Mouse (Mus musculus) heart, postnatal 0 days (tissue): ENCODE data around the gene Kcnd3. TPM values are rescaled to one million over a fixed set of nuclear protein-coding genes. Genes with fewer than 3 reads are reported as not detected.

Experiments used
- ATAC-seq: fragments of 200-750 bp; cut with Nextera tagmentation; 2 replicates; pipeline ENCODE4 v1.8.0; 2017; ENCODE audit warnings: low read depth, moderate number of reproducible peaks, moderate library complexity; ENCODE audit not compliant: insufficient read depth
- DNase-seq: peaks from one replicate; pipeline ENCODE4 v3.0.0-alpha.2; 2016; ENCODE audit warnings: low spot score
- H3K27ac ChIP-seq: fragments of 300-500 bp; sonication (generic); 2 replicates; pipeline ENCODE4 v1.5.1; 2014; ENCODE audit warnings: low read depth, mild to moderate bottlenecking
- H3K27me3 ChIP-seq: fragments of 300-500 bp; sonication (generic); 2 replicates; pipeline ENCODE4 v1.6.1; 2014; ENCODE audit warnings: low read length, mixed read lengths; ENCODE audit not compliant: control insufficient read depth, insufficient read depth
- H3K36me3 ChIP-seq: fragments of 300-500 bp; sonication (generic); replicated peaks from 2 replicates; pipeline ENCODE4 v1.6.1; 2014; ENCODE audit warnings: low read length, mixed read lengths; ENCODE audit not compliant: control insufficient read depth, insufficient read depth
- H3K4me1 ChIP-seq: fragments of 300-500 bp; sonication (generic); 2 replicates; pipeline ENCODE4 v1.6.1; 2014; ENCODE audit warnings: antibody characterized with exemption; ENCODE audit not compliant: control insufficient read depth, insufficient read depth
- H3K4me2 ChIP-seq: fragments of 300-500 bp; sonication (generic); 2 replicates; pipeline ENCODE4 v1.6.1; 2014; ENCODE audit warnings: low read depth, mild to moderate bottlenecking, low read length, moderate library complexity
- H3K4me3 ChIP-seq: fragments of 300-500 bp; sonication (generic); 2 replicates; pipeline ENCODE4 v1.5.1; 2014; ENCODE audit warnings: low read depth, low read length
- H3K9ac ChIP-seq: fragments of 300-500 bp; sonication (generic); replicated peaks from 2 replicates; pipeline ENCODE4 v1.6.1; 2014; ENCODE audit warnings: low read depth, low read length, mixed read lengths
- H3K9me3 ChIP-seq: fragments of 300-500 bp; sonication (generic); replicated peaks from 2 replicates; pipeline ENCODE4 v1.6.1; 2016; ENCODE audit warnings: low read length; ENCODE audit not compliant: control insufficient read depth
- CTCF ChIP-seq: IDR thresholded peaks from 2 replicates; pipeline ENCODE4 v1.5.1; 2016; ENCODE audit warnings: antibody characterized with exemption, control low read depth, low read depth
- EP300 ChIP-seq: IDR thresholded peaks from 2 replicates; pipeline ENCODE4 v1.6.1; 2016; ENCODE audit warnings: antibody characterized with exemption, low read depth
- WGBS: fragments of 180-500 bp; shearing (Covaris S2); extraction: QIAGEN DNeasy Blood & Tissue Kit; methylation state at CpG from one replicate; pipeline ENCODE4 v1.1.7; 2014; 5-methylcytosine and 5-hydroxymethylcytosine counted together
- polyA plus RNA-seq: library from polyadenylated mRNA; unstranded; fragments of >200 nt; fragmentation: Nextera tagmentation; extraction: Ambion mirVana; gene quantifications from 2 replicates; pipeline ENCODE4 v1.2.1, GENCODE M21; 2015
- total RNA-seq: library from RNA; depleted of rRNA; stranded (reverse); fragments of >200 nt; gene quantifications from 2 replicates; pipeline ENCODE4 v1.2.3, GENCODE M21; 2014; ENCODE audit warnings: low replicate concordance

Gene Kcnd3
- total and polyA plus RNA-seq, 2 experiments from 2014 or later: 0.27 to 2.4 TPM

DNA sequence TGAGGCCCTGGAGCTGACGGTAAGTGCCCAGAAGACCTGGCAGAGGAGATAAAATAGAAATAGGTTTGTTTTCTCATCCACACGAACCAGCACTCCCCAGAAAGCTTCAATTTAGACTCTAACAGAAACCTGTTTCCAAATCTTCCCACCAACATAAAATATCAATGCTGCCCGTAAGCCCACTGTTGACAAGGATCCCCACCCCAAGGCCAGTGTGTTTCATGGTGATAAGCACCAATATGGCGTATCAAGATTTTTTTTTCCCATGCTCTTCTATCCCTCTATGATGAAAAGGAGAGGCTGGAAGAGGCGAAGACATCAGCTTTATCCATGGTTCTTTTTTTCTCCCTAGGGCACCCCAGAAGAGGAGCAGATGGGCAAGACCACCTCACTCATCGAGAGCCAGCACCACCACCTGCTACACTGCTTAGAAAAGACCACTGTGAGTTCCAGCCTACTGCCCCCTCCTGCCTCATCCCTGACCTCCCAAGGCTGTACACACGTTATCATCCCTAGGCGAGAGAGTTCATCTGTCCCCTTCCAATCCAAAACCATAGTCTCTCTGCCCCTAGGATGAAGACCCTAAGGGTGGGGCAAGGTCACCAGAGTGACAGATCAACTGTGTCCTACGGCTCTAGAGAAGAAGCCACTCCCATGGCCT lies 213.1 kb downstream of the Kcnd3 start:
- Histone ChIP-seq H3K4me3 (no peak overlapping the region), H3K9ac (no peak overlapping the region), H3K4me2 (no peak overlapping the region), H3K4me1 (0 out of 2 replicates have a peak, but pooled peaks cover 7% of the 10 kb centered on the region), H3K27me3 (no peaks in the 10 kb centered on the region), H3K9me3 (no peaks in the 10 kb centered on the region), H3K36me3 (no peaks in the 10 kb centered on the region), H3K27ac (no peak overlapping the region)
- ATAC-seq (no peak), DNase-seq (no peak)
- WGBS: 80% methylated on average over 9 of the region's 9 CpGs
- TF ChIP-seq EP300: no peak
- no peak for TF ChIP-seq CTCF

DNA sequence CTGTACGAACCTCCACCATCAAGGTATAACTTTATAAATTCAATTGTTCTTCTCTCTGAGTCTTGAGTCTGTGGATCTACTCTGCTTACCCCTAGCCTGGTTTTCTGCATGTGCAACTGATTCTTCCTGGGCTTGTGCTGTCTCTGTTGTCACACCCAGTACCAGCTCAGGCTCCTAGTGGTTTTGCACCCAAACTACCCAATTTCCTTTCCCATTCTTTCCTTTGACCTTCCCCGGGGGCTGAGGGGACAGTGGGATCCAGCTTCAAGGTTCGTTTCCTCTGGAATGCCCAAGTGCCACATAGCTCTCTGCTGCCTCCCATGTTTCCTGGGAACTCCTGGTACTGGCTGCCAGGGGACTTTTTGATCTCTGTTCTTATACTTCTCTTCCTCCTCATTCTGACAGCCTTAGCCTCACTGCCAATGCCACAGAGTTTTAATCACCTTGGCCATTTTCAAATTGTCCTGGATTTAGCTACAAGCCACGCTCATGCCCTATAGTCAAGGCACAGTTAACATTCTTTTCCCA lies 214.9 kb downstream of the Kcnd3 start:
- no peak overlapping the region for H3K4me2 ChIP-seq
- H3K9ac ChIP-seq: no peak overlapping the region
- TF ChIP-seq CTCF: no peak
- TF ChIP-seq EP300: no peak
- no peak overlapping the region for H3K27ac ChIP-seq
- no peaks in the 10 kb centered on the region for H3K36me3 ChIP-seq
- DNase-seq (no peak), ATAC-seq (no peak)
- 57% methylated on average over 4 of the region's 4 CpGs for WGBS
- no peaks in the 10 kb centered on the region for H3K9me3 ChIP-seq
- no peak overlapping the region for H3K4me3 ChIP-seq
- no peaks in the 10 kb centered on the region for H3K27me3 ChIP-seq
- no peaks in the 10 kb centered on the region for H3K4me1 ChIP-seq

DNA sequence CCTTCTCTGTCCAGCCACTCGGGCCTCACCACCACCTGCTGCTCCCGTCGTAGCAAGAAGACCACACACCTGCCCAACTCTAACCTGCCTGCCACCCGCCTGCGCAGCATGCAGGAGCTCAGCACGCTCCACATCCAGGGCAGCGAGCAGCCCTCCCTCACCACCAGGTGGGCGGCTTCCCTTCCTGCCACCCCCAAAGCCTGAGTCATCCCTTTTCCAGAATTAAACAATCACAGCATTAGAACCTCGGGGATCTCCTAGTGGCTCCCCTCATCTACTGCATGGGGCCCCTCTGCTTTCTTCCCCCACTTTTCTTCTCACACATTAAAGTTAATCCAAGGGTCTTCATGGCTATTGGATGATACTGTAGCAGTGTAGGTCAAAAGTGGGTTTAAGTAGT lies 216.0 kb downstream of the Kcnd3 start:
- no peak for TF ChIP-seq CTCF
- H3K4me2 ChIP-seq: no peak overlapping the region
- no peaks in the 10 kb centered on the region for H3K36me3 ChIP-seq
- H3K9ac ChIP-seq: no peak overlapping the region
- H3K9me3 ChIP-seq: no peaks in the 10 kb centered on the region
- no peaks in the 10 kb centered on the region for H3K4me1 ChIP-seq
- H3K27ac ChIP-seq: no peak overlapping the region
- no peak overlapping the region for H3K4me3 ChIP-seq
- DNase-seq: no peak
- WGBS: 49% methylated on average over 9 of the region's 9 CpGs
- ATAC-seq: no peak
- no peaks in the 10 kb centered on the region for H3K27me3 ChIP-seq

DNA sequence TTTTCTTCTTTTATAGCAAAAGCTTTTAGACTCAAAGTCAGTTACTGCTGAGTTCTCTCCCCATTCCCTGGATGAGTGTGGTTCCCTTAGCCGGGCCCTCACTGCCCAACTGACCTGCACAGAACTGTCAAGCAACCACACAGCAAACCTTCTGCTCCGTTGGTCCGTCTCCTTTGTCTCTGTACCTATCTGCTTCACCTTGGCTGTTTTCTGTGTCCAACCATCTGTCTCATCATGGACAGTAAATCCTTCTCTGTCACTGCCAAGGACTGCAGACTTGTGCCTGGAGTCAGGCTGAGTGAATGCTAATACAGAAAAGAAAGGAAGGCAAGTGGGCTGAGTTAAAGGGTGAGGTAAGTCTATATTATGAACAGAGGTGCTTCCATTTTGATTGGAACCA lies 217.6 kb downstream of the Kcnd3 start:
- H3K9ac ChIP-seq: no peak overlapping the region
- no peak overlapping the region for H3K4me2 ChIP-seq
- no peaks in the 10 kb centered on the region for H3K36me3 ChIP-seq
- H3K27ac ChIP-seq: no peak overlapping the region
- DNase-seq (no peak), ATAC-seq (no peak)
- H3K4me1 ChIP-seq: no peaks in the 10 kb centered on the region
- 74% methylated on average over 3 of the region's 3 CpGs for WGBS
- H3K9me3 ChIP-seq: no peaks in the 10 kb centered on the region
- H3K27me3 ChIP-seq: no peaks in the 10 kb centered on the region
- no peak overlapping the region for H3K4me3 ChIP-seq
- TF ChIP-seq CTCF: no peak
- TF ChIP-seq EP300: no peak

DNA sequence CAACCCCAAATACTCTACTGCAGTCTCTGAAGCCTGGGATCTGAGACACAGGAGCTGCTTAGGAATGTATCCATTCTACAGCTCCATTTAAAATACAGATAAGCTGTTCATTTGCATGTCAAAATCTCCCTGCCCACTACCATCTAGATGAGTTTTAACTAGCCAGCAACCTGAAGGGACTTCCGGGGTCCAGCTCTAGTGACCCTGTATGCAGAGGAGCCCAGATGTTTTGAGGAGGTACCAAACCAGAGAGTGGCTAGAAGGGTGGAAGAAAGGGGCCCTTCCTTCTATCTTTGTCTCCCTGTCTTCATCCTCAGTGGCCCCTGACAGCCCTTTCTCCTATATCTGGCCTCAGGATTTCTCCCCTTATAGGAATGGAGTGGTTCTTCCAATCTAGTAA lies 218.7 kb downstream of the Kcnd3 start:
- no peaks in the 10 kb centered on the region for H3K9me3 ChIP-seq
- no peaks in the 10 kb centered on the region for H3K27me3 ChIP-seq
- no peaks in the 10 kb centered on the region for H3K36me3 ChIP-seq
- WGBS: 83% methylated on average over 1 of the region's 1 CpGs
- ATAC-seq (no peak), DNase-seq (no peak)
- H3K4me1 ChIP-seq: no peaks in the 10 kb centered on the region
- no peak overlapping the region for H3K9ac ChIP-seq
- no peak for TF ChIP-seq CTCF
- TF ChIP-seq EP300: no peak
- H3K27ac ChIP-seq: no peak overlapping the region
- no peak overlapping the region for H3K4me3 ChIP-seq
- H3K4me2 ChIP-seq: no peak overlapping the region

DNA sequence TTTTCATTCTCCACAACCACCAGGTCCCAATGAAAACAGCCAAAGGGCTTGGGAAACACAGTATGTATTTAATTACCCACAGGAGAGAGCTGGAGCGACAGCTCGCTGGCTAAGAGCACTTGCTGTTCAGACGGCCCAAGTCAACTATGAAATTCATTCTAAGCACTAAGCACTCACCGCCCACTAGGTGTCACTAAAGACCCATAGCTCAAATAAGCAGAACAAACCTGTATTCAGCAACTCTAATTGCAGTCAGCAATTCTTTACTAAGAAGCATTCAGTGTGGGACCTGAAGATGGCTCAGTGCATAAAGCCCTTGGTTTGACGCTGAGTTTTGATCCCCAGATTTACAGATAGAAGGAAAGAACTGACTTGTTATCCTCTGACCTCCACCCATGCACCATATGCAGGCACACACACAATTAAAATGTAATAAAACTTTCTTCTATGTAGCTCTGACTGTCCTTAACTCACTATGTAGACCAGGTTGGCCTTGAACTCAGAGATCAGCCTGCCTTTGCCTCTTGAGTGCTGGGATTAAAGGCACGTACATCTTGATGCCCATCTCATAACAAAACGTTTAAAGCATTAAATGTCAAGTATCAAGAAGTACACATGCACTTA lies 222.6 kb downstream of the Kcnd3 start:
- Histone ChIP-seq H3K36me3 (peaks cover 17% of the 10 kb centered on the region), H3K4me1 (no peaks in the 10 kb centered on the region), H3K27ac (no peak overlapping the region), H3K27me3 (no peaks in the 10 kb centered on the region), H3K4me2 (no peak overlapping the region), H3K9me3 (no peaks in the 10 kb centered on the region), H3K9ac (no peak overlapping the region), H3K4me3 (no peak overlapping the region)
- WGBS: 16% methylated on average over 7 of the region's 7 CpGs
- DNase-seq (peak; percentile 87), ATAC-seq (peak; percentile 66)
- TF ChIP-seq CTCF: peak; percentile 97
- TF ChIP-seq EP300: no peak
